In genomic region chr8:105419800-105420199, GRCm38 (mm10) we compare ENCODE assay signal across 25 mouse cellular contexts. TPM values are rescaled to one million over a fixed set of nuclear protein-coding genes. Genes with fewer than 3 reads are reported as not detected.
"Had no signal": no experiment of that assay in that cellular context is flagged by ENCODE, and none has a peak within 500 bp of the region (broad histone marks: within the 10 kb centered on the region; RNA-seq: fewer than 3 reads in every experiment).

No protein-coding gene starts in this region.

- H3K36me3 ChIP-seq: liver, embryonic 12.5 days; midbrain, embryonic 10.5 days; midbrain, embryonic 13.5 days; neural tube, embryonic 13.5 days; neural tube, embryonic 15.5 days had no signal

- H3K4me1 ChIP-seq: liver, embryonic 12.5 days; midbrain, embryonic 10.5 days; midbrain, embryonic 13.5 days; neural tube, embryonic 13.5 days; neural tube, embryonic 15.5 days had no signal

- DNase-seq: lung, adult 18-20 months; retina, postnatal 1 day; right cerebral cortex, adult 18-20 months; right cerebral cortex, postnatal 25 days; right cerebral cortex, postnatal 4 days; spleen, adult 18-20 months; thymus, adult 18-20 months; thymus, postnatal 14 days; thymus, postnatal 36 days had no signal

- ATAC-seq: liver, embryonic 12.5 days; midbrain, embryonic 13.5 days; midbrain, embryonic 16.5 days had no signal

- H3K9me3 ChIP-seq: midbrain, embryonic 10.5 days; midbrain, embryonic 13.5 days; neural tube, embryonic 13.5 days; neural tube, embryonic 15.5 days had no signal

- H3K27me3 ChIP-seq: midbrain, embryonic 13.5 days; neural tube, embryonic 13.5 days; neural tube, embryonic 15.5 days had no signal

- H3K27ac ChIP-seq: liver, embryonic 12.5 days; liver, embryonic 14.5 days; midbrain, embryonic 10.5 days; midbrain, embryonic 13.5 days; neural tube, embryonic 13.5 days; neural tube, embryonic 15.5 days had no signal

- H3K4me2 ChIP-seq: liver, embryonic 12.5 days; midbrain, embryonic 13.5 days; neural tube, embryonic 13.5 days; neural tube, embryonic 15.5 days had no signal

- H3K9ac ChIP-seq: liver, embryonic 12.5 days; liver, embryonic 14.5 days; midbrain, embryonic 13.5 days; neural tube, embryonic 13.5 days; neural tube, embryonic 15.5 days had no signal

- H3K4me3 ChIP-seq: liver, embryonic 12.5 days; midbrain, embryonic 10.5 days; midbrain, embryonic 13.5 days; myocyte; neural tube, embryonic 13.5 days; neural tube, embryonic 15.5 days had no signal

RNA-seq across cellular contexts. Expression of gene Lrrc36, which starts 6.4 kb away (rescaled TPM):
- total RNA-seq: liver, adult 2 months had no signal
- polyA plus RNA-seq: liver, adult 2 months; myocyte; small intestine, adult 2 months; stomach, embryonic 14.5 days had no signal

RNA-seq across cellular contexts. Expression of gene Kctd19, which starts 6.5 kb away (rescaled TPM):
- total RNA-seq: liver, adult 2 months; megakaryocyte, adult 5-6 weeks; megakaryocyte-erythroid progenitor cell, adult 5-6 weeks had no signal
- polyA plus RNA-seq: liver, adult 2 months; liver, embryonic 12.5 days; liver, embryonic 14.5 days; liver, embryonic 16.5 days; midbrain, embryonic 13.5 days; midbrain, embryonic 16.5 days; myocyte; neural tube, embryonic 11.5 days; neural tube, embryonic 13.5 days; neural tube, embryonic 15.5 days; small intestine, adult 2 months; stomach, embryonic 14.5 days; stomach, embryonic 16.5 days had no signal

RNA-seq across cellular contexts. Expression of gene Plekhg4, which starts 46.7 kb away (rescaled TPM):
- total RNA-seq: megakaryocyte-erythroid progenitor cell, adult 5-6 weeks had no signal
- polyA plus RNA-seq: liver, embryonic 12.5 days; liver, embryonic 16.5 days had no signal
